Mouse (Mus musculus) gastrocnemius, adult 18-20 months (tissue): ENCODE data around the gene Serpinb8. TPM values are rescaled to one million over a fixed set of nuclear protein-coding genes. Genes with fewer than 3 reads are reported as not detected.

Experiments
- DNase-seq: peaks from one replicate; pipeline ENCODE4 v3.0.0; 2021; ENCODE audit warnings: low spot score
- total RNA-seq, 2 experiments: library from RNA; stranded (reverse); gene quantifications; 2 replicates each; pipeline ENCODE4 v1.2.3; 2021

Gene Serpinb8
- total RNA-seq, 2 experiments from 2014 or later = 0.55 to 3.5 TPM

- no peak for DNase-seq
Measured at GRCm38 (mm10) chr1:107642457-107643118, 52.8 kb downstream of the Serpinb8 start.

- DNase-seq = no peak
Measured at GRCm38 (mm10) chr1:107645086-107645485, 55.3 kb downstream of the Serpinb8 start.

GRCm38 (mm10) chr1:107657689-107658088 is 67.9 kb downstream of the Serpinb8 start:
- no peak for DNase-seq

Other genes with a start within 250 kb of the Serpinb8 start
- gene Serpinb11, start 228.8 kb upstream of the Serpinb8 start, total RNA-seq = not detected
- gene Serpinb7, start 190.4 kb upstream of the Serpinb8 start, total RNA-seq = under 1 TPM in 1 of 2 experiments, not detected in 1; 0.85 TPM
- not detected for gene Serpinb2, start 78.6 kb upstream of the Serpinb8 start, total RNA-seq